Mouse (Mus musculus) ES-E14 (cell line): ENCODE data around the gene Foxp1. TPM values are rescaled to one million over a fixed set of nuclear protein-coding genes. Genes with fewer than 3 reads are reported as not detected.

Experiments used
- DNase-seq: peaks from one replicate; pipeline ENCODE4 v3.0.0-alpha.2; 2013; ENCODE audit warnings: low read depth, low spot score
- H3K27ac ChIP-seq: 2 replicates; pipeline ENCODE4 v1.5.1; 2012; ENCODE audit warnings: low read depth, mild to moderate bottlenecking, low read length, moderate library complexity, mixed read lengths; ENCODE audit not compliant: poor library complexity, insufficient read depth, severe bottlenecking
- H3K36me3 ChIP-seq: 2 replicates; pipeline ENCODE4 v1.6.1; 2012; ENCODE audit warnings: mild to moderate bottlenecking, low read length, moderate library complexity, mixed read lengths; ENCODE audit not compliant: control insufficient read depth, poor library complexity, insufficient read depth, severe bottlenecking
- H3K4me1 ChIP-seq, 2 experiments: fragments of 150-350 bp in 1 of 2; sonication (generic) in 1 of 2; 2 replicates each; pipeline ENCODE4 v1.6.1; 2012; ENCODE audit warnings: low read length in 2 of 2, mild to moderate bottlenecking in 1 of 2, mixed read lengths in 1 of 2; ENCODE audit not compliant: control insufficient read depth in 2 of 2, insufficient read depth in 2 of 2, poor library complexity in 1 of 2
- H3K4me3 ChIP-seq, 2 experiments: fragments of 150-350 bp in 1 of 2; sonication (generic) in 1 of 2; 2 replicates each; pipeline ENCODE4 v1.5.1; 2012; ENCODE audit warnings: low read length in 2 of 2, low read depth in 1 of 2, mild to moderate bottlenecking in 1 of 2, mixed read lengths in 1 of 2; ENCODE audit not compliant: insufficient read depth in 1 of 2, poor library complexity in 1 of 2, severe bottlenecking in 1 of 2
- H3K9ac ChIP-seq: 2 replicates; pipeline ENCODE4 v1.6.1; 2012; ENCODE audit warnings: low read depth, mild to moderate bottlenecking, low read length, mixed read lengths; ENCODE audit not compliant: poor library complexity, insufficient read depth, severe bottlenecking
- H3K9me3 ChIP-seq: fragments of 150-350 bp; sonication (generic); 2 replicates; pipeline ENCODE4 v1.6.1; 2012; ENCODE audit warnings: low read depth, mild to moderate bottlenecking, low read length; ENCODE audit not compliant: control insufficient read depth, insufficient read depth
- CHD2 ChIP-seq: IDR thresholded peaks from 2 replicates; pipeline ENCODE4 v1.6.1; 2014; ENCODE audit warnings: mild to moderate bottlenecking, low read depth, low read length, inconsistent platforms
- HCFC1 ChIP-seq: IDR thresholded peaks from 2 replicates; pipeline ENCODE4 v1.6.1; 2012; ENCODE audit warnings: low read length, inconsistent platforms, borderline replicate concordance; ENCODE audit not compliant: insufficient read depth
- MAFK ChIP-seq: IDR thresholded peaks from 2 replicates; pipeline ENCODE4 v1.6.1; 2014; ENCODE audit warnings: mild to moderate bottlenecking, low read depth, low read length, inconsistent platforms; ENCODE audit not compliant: insufficient read depth
- ZC3H11A ChIP-seq: IDR thresholded peaks from 2 replicates; pipeline ENCODE4 v1.6.1; 2012; ENCODE audit warnings: low read depth, mild to moderate bottlenecking, inconsistent platforms, low read length, borderline replicate concordance
- ZNF384 ChIP-seq: IDR thresholded peaks from 2 replicates; pipeline ENCODE4 v1.6.1; 2012; ENCODE audit warnings: low read depth, low read length, inconsistent platforms
- in situ Hi-C, 2 experiments: fragments of 600-800 bp; cut with MboI; formaldehyde crosslinking; loops; one replicate each; pipeline ENCODE4 v1.15.1; 2025; ENCODE audit warnings: low sequenced_read_pairs in 2 of 2, inconsistent platforms in 1 of 2; ENCODE audit not compliant: unreplicated experiment in 2 of 2
- total RNA-seq: library from RNA; depleted of rRNA; stranded (reverse); fragments of 300-350 nt; gene quantifications from 2 replicates; pipeline ENCODE4 v1.2.3, GENCODE M21; 2012

Gene Foxp1
- total RNA-seq, 1 experiment = 70.0 TPM

DNA sequence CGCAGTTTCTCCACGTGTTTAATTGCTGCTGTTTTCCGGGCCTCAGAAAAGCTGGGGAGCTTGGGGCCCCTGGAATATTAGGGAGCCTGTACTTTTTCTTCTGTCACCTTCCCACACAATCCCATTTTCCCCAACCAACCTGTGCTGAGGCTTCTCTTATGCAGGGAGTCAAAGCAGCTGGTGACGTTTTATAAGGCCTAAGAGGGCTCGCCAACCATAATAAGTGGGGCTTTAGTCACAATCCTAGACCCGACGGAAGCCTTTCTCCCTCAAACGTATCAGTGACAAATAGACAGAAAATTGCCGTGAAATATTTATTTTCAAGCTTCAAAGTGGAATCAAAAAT is 362.2 kb downstream of the Foxp1 start:
- Histone ChIP-seq H3K27ac (no peak overlapping the region), H3K36me3 (no peaks in the 10 kb centered on the region), H3K9ac (no peak overlapping the region), H3K4me3 (no peak overlapping the region), H3K4me1 (no peaks in the 10 kb centered on the region), H3K9me3 (no peaks in the 10 kb centered on the region)
- in situ Hi-C loops = no loop called here
- TF ChIP-seq ZC3H11A = no peak
- TF ChIP-seq HCFC1 = no peak
- no peak for TF ChIP-seq CHD2
- TF ChIP-seq ZNF384 = no peak
- no peak for TF ChIP-seq MAFK
- no peak for DNase-seq

GRCm38 (mm10) chr6:99159452-99160347 is 362.8 kb downstream of the Foxp1 start:
- no peak overlapping the region for H3K4me3 ChIP-seq
- no peak for TF ChIP-seq ZC3H11A
- TF ChIP-seq CHD2 = no peak
- no peak for TF ChIP-seq HCFC1
- TF ChIP-seq MAFK = no peak
- no peak for TF ChIP-seq ZNF384
- no peaks in the 10 kb centered on the region for H3K36me3 ChIP-seq
- H3K9ac ChIP-seq = no peak overlapping the region
- no peaks in the 10 kb centered on the region for H3K9me3 ChIP-seq
- H3K4me1 ChIP-seq = no peaks in the 10 kb centered on the region
- H3K27ac ChIP-seq = no peak overlapping the region; the same call in 1 of the 2 replicates
- no peak for DNase-seq
- in situ Hi-C loops = no loop called here

DNA sequence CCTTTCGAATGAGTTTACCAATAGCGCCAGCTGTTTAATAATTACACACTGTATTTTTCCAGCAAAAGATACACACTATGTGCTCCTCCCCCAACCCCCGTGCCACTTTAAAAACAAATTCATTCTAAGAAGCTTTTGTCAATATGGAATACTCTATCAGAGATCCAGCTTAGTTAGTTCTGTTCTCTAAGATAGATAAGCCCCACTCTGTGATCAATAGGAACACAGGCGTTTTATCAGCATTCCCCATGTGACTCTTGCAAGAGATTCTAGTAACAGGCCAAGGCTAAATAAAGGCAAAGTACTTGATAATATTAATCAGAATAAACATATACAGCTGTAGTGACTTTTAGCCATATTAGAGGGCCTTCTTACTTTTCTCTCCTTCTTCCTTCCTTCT is 368.8 kb downstream of the Foxp1 start:
- in situ Hi-C loops = no loop called here
- Histone ChIP-seq H3K9me3 (no peaks in the 10 kb centered on the region), H3K27ac (no peak overlapping the region), H3K4me3 (no peak overlapping the region), H3K36me3 (no peaks in the 10 kb centered on the region), H3K9ac (no peak overlapping the region), H3K4me1 (no peaks in the 10 kb centered on the region)
- no peak for DNase-seq
- TF ChIP-seq CHD2 = no peak
- no peak for TF ChIP-seq ZC3H11A
- TF ChIP-seq ZNF384 = no peak
- TF ChIP-seq HCFC1 = no peak
- TF ChIP-seq MAFK = no peak

DNA sequence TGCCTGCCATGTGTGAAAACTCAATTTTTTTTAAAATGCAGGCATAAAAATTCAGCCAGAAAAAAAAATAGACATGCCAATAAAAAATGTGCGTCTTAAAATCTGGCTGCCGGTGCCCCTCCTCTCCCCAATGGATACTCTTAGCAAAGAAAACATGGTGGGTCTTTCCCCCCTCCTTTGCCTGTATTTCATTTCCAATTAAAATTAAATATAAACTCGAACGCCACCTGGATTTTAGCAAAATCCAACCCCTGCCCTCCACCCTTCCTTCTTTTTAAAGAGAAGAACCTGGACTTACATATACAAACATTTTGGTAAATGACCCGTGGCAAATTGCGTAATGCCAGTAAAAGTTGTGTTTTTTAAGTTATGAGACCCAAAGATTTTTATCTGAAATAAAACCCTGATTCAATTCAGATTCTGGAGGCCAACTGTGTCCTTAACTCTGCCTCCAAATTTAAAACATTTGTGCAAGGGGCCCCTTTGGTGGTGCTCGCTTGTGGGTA is 376.1 kb downstream of the Foxp1 start:
- Histone ChIP-seq H3K4me1 (no peaks in the 10 kb centered on the region), H3K9ac (no peak overlapping the region), H3K27ac (no peak overlapping the region), H3K36me3 (no peaks in the 10 kb centered on the region), H3K9me3 (no peaks in the 10 kb centered on the region), H3K4me3 (no peak overlapping the region)
- no peak for TF ChIP-seq ZNF384
- no peak for TF ChIP-seq ZC3H11A
- TF ChIP-seq HCFC1 = no peak
- TF ChIP-seq MAFK = no peak
- no peak for TF ChIP-seq CHD2
- in situ Hi-C loops = no loop called here
- no peak for DNase-seq
